Mouse (Mus musculus) intestine, embryonic 16.5 days (tissue): ENCODE data around the gene Prss36. TPM values are rescaled to one million over a fixed set of nuclear protein-coding genes. Genes with fewer than 3 reads are reported as not detected.

Source experiments
- ATAC-seq: fragments of 200-750 bp; cut with Nextera tagmentation; 2 replicates; pipeline ENCODE4 v1.8.0; 2017; ENCODE audit warnings: moderate TSS enrichment, moderate library complexity
- H3K27ac ChIP-seq: fragments of 300-500 bp; sonication (generic); 2 replicates; pipeline ENCODE4 v1.5.1; 2014; ENCODE audit warnings: mild to moderate bottlenecking, low read length
- H3K27me3 ChIP-seq: fragments of 300-500 bp; sonication (generic); replicated peaks from 2 replicates; pipeline ENCODE4 v1.6.1; 2014; ENCODE audit warnings: low read length, control low read depth, mixed read lengths; ENCODE audit not compliant: control insufficient read depth, insufficient read depth
- H3K36me3 ChIP-seq: fragments of 300-500 bp; sonication (generic); 2 replicates; pipeline ENCODE4 v1.6.1; 2014; ENCODE audit warnings: low read length, control low read depth; ENCODE audit not compliant: control insufficient read depth, insufficient read depth
- H3K4me1 ChIP-seq: fragments of 300-500 bp; sonication (generic); 2 replicates; pipeline ENCODE4 v1.6.1; 2014; ENCODE audit warnings: low read length, control low read depth, mixed read lengths; ENCODE audit not compliant: control insufficient read depth, insufficient read depth
- H3K4me2 ChIP-seq: fragments of 300-500 bp; sonication (generic); 2 replicates; pipeline ENCODE4 v1.6.1; 2014; ENCODE audit warnings: low read depth, low read length, control low read depth
- H3K4me3 ChIP-seq: fragments of 300-500 bp; sonication (generic); 2 replicates; pipeline ENCODE4 v1.5.1; 2014; ENCODE audit warnings: mild to moderate bottlenecking, low read length
- H3K9ac ChIP-seq: fragments of 300-500 bp; sonication (generic); 2 replicates; pipeline ENCODE4 v1.6.1; 2014; ENCODE audit warnings: low read depth, low read length
- H3K9me3 ChIP-seq: fragments of 300-500 bp; sonication (generic); 2 replicates; pipeline ENCODE4 v1.6.1; 2016; ENCODE audit warnings: low read length, control low read depth; ENCODE audit not compliant: control insufficient read depth
- WGBS: fragments of 180-500 bp; shearing (Covaris S2); extraction: QIAGEN DNeasy Blood & Tissue Kit; methylation state at CpG from one replicate; pipeline ENCODE4 v1.1.7; 2014; 5-methylcytosine and 5-hydroxymethylcytosine counted together
- polyA plus RNA-seq: library from polyadenylated mRNA; unstranded; fragments of >200 nt; fragmentation: Nextera tagmentation; extraction: Ambion mirVana; gene quantifications from 2 replicates; pipeline ENCODE4 v1.2.1, GENCODE M21; 2015

Gene Prss36
- polyA plus RNA-seq, 1 experiment from 2014 or later, result 9.6 TPM

DNA sequence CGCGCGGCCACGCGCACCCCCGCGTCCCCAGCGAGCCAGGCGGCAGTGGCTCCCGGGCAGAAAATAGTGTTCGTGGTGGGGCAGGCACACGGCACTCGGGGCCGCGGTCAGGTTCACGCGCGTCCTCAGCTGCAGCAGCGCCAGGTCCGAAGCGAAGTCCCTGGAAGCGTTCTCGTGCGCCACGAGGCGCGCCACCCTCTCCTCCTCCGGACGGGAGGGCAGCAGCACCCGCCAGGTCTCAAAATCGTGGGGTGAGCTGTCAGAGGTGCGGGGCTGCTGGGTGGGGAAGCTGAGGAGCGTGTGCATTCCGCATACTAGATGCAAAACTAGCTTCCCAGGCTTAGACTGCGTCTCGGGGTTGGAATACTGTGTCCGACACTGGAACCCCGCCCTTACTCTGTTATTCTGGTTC lies 10.8 kb downstream of the Prss36 start:
- H3K36me3 ChIP-seq, result no peaks in the 10 kb centered on the region
- H3K9me3 ChIP-seq, result no peaks in the 10 kb centered on the region
- H3K9ac ChIP-seq, result peak overlapping the region; percentile 89
- ATAC-seq, result peak; percentile 49
- peaks cover 42% of the 10 kb centered on the region for H3K4me1 ChIP-seq
- H3K27ac ChIP-seq, result peak overlapping the region; percentile 69
- H3K4me3 ChIP-seq, result peak overlapping the region; percentile 79
- H3K4me2 ChIP-seq, result peak overlapping the region; percentile 96
- no peaks in the 10 kb centered on the region for H3K27me3 ChIP-seq
- under 1% methylated on average over 38 of the region's 38 CpGs for WGBS

DNA sequence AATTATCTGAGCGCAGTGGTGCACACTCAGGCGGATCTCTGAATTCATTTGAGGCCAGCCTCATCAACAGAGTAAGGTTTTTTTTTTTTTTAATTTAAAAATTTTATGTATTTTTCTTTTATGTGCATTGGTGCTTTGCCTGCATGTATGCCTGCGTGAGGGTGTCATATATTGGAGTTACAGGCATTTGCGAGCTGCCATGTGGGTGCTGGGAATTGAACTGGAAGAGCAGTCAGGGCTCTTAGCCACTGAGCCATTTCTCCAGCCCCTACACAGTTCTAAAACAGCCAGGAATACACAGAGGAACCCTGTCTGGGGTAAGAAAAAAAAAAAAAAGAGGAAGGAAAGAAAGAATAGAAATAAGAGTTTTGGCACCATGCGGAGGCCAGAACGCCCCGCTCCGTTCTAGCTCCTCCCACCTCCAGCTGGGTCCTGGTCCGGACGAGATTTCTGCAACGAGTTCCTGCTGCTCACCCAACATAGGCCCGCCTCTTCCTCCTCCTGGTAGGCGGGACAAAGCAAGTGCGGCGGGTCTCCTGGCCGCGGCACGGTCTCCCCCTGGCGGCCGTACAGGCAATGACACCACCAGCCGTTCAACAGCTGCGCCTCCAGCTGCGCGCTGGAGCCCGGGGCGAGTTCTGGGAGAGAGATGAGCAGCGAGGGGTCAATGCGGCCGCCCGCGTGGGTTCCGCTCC lies 11.3 kb downstream of the Prss36 start:
- H3K36me3 ChIP-seq, result no peaks in the 10 kb centered on the region
- peak overlapping the region; percentile 89 for H3K9ac ChIP-seq
- ATAC-seq, result peak; percentile 93
- peak overlapping the region; percentile 79 for H3K4me3 ChIP-seq
- no peaks in the 10 kb centered on the region for H3K9me3 ChIP-seq
- no peaks in the 10 kb centered on the region for H3K27me3 ChIP-seq
- peak overlapping the region; percentile 96 for H3K4me2 ChIP-seq
- H3K4me1 ChIP-seq, result peaks cover 47% of the 10 kb centered on the region
- WGBS, result 6% methylated on average over 32 of the region's 32 CpGs
- H3K27ac ChIP-seq, result peak overlapping the region; percentile 69

DNA sequence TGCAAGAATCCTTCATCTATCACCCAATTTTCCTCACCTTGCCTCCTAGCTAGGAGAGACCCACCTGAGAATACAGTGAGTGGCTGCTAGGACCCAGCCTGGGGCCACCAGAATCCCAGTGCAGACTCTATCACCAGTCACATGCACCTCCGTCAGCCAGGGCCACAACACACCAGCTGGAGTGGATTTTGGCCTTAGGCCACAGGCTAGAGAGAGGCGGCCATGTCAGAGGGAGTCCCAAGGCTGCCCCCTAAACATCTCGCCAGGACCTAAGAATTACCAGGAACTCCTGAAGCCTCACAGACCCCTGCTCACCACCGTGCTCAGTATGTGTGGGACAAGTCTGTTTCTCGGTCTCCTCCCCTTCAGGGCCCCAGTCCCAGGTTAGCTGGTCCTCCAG lies 12.4 kb downstream of the Prss36 start:
- H3K27me3 ChIP-seq, result no peaks in the 10 kb centered on the region
- peaks cover 48% of the 10 kb centered on the region for H3K4me1 ChIP-seq
- no peaks in the 10 kb centered on the region for H3K9me3 ChIP-seq
- no peak overlapping the region for H3K4me3 ChIP-seq
- no peak for ATAC-seq
- no peaks in the 10 kb centered on the region for H3K36me3 ChIP-seq
- H3K9ac ChIP-seq, result peak overlapping the region; percentile 62
- H3K4me2 ChIP-seq, result no peak overlapping the region
- WGBS, result 80% methylated on average over 5 of the region's 5 CpGs
- no peak overlapping the region for H3K27ac ChIP-seq

DNA sequence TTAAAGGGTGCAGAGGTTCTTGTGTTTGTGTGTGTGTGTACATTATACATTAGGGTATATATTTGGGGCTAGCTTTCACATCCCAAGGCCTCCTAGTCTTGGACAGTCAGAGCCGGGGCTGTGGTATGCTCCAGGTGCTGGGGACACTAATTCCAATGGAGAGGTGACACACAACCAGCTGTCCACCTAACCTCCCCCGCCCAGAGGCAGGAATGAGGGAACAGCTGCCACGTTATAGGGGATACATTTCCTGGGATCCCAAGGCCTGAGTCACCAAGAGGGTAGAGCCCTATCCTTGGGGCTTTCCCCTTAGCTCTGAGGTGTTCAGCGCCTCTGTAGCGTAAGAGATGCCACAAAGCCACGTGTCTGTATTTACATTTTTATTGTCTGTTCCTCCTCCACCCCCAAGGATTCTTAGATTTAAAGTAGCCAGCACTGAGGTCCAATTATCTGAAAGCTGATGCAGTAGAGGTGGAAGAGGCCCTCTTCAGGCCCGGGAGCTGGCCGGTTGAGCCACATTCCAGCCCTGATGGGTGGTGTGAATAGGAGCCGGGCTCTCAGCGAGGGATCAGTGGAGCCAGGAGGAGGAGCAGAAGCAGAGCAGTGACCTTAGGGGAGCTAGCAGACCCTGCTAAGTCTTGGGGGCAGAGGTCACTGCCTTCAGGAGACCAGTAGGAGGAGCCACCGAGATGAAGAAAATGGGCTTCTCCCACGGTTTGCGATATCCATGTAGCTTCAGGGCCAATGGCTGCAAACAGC lies 14.1 kb downstream of the Prss36 start:
- H3K9ac ChIP-seq, result peak overlapping the region; percentile 57; the same call in 1 of the 2 replicates
- no peaks in the 10 kb centered on the region for H3K9me3 ChIP-seq
- no peak overlapping the region for H3K4me3 ChIP-seq
- peaks cover 48% of the 10 kb centered on the region for H3K4me1 ChIP-seq
- 20% methylated on average over 13 of the region's 13 CpGs for whole genome bisulfite sequencing
- ATAC-seq, result no peak
- H3K36me3 ChIP-seq, result no peaks in the 10 kb centered on the region
- H3K4me2 ChIP-seq, result peak overlapping the region; percentile 28
- H3K27ac ChIP-seq, result peak overlapping the region; percentile 80
- no peaks in the 10 kb centered on the region for H3K27me3 ChIP-seq

DNA sequence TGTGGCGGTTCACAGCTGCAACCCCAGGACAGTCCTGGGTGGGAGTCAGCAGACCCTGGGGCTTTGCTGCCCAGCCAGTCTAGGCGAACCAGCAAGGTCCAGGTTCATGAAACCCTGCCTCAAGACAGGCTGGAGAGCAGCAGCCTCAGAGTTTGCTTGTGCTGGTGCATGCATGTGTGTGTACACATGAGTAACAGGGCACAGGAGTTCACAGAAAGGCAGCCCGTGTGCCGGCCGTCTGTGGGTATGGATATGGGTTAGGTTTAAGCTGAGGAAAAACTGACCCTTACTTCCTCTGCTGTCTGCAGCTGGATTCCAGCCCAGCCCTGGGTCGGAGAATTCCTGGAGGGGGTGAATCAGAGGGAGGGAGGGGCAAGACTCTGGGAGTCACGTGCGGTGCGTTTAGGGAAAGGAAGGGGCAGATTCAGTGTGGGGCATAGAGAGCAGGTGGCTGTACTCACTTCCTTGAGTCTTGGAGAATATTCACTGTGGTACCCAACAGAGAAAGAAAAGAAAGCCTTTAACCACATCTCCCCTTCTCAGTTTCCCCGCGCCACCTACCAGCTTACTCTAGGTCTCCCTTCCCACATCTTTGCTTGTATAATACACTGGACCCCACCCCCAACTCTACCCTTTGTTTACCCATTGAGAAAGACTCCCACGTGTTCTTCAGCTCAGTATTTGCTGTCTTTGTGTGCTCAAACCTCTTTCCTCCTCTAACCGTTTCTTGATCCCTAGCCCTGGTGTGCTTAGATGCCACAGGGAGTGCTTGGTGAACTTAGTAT lies 15.0 kb downstream of the Prss36 start:
- Histone ChIP-seq H3K4me3 (peak overlapping the region; percentile 3; the same call in 1 of the 2 replicates), H3K27ac (peak overlapping the region; percentile 80), H3K4me1 (peaks cover 51% of the 10 kb centered on the region), H3K9me3 (no peaks in the 10 kb centered on the region), H3K9ac (peak overlapping the region; percentile 57), H3K36me3 (0 out of 2 replicates have a peak, but pooled peaks cover 2% of the 10 kb centered on the region), H3K27me3 (no peaks in the 10 kb centered on the region), H3K4me2 (peak overlapping the region; percentile 24; the same call in 1 of the 2 replicates)
- peak; percentile 12; the same call in 1 of the 2 replicates for ATAC-seq
- 24% methylated on average over 13 of the region's 13 CpGs for WGBS

DNA sequence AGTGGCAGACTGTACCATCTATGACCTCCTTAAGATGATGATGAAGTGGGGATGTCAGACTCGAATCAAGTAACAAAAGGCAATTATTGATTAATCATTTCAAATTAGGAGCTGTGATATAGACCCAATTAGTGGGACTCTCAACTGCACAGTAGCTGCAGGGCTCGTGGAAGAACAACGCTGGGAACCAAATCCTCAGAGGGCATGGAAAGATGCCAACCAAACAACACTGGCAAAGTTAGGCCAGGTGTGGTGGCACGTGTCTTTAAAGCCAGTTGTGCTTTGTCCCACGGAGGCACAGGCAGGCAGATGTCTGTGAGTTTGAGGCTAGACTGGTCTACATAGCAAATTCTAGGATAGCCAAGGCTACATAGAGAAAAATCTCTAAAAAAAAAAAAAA lies 15.9 kb downstream of the Prss36 start:
- Histone ChIP-seq H3K4me2 (peak overlapping the region; percentile 42), H3K4me3 (no peak overlapping the region), H3K9ac (no peak overlapping the region), H3K4me1 (peaks cover 47% of the 10 kb centered on the region), H3K36me3 (0 out of 2 replicates have a peak, but pooled peaks cover 3% of the 10 kb centered on the region), H3K9me3 (no peaks in the 10 kb centered on the region), H3K27me3 (no peaks in the 10 kb centered on the region), H3K27ac (peak overlapping the region; percentile 64; the same call in 1 of the 2 replicates)
- 72% methylated on average over 5 of the region's 5 CpGs for WGBS
- ATAC-seq, result no peak

DNA sequence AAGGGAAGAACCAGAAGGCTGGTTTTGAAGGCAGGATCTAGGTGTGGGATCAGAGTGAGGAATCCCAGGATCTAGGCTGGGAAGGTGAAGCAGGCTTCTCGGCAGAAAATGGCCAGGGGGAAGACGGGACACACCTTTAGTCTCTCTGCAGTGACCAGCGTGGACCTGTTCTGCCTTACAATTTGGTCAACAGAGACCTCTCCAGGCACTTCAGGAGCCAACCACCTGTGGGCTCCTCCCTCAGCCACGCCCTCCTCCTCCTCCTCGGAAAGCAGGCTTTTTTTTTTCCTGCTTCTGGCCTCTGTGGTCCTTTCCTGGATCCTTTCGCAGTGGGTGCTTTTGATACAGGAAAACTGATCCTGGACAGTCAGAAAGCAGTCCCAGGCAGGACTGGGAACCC lies 16.6 kb downstream of the Prss36 start, which contains the start of gene Prss8:
Gene Prss8, minus strand, starts transcription at position 182 of the 400 bp plus-strand sequence.
- Histone ChIP-seq H3K36me3 (0 out of 2 replicates have a peak, but pooled peaks cover 3% of the 10 kb centered on the region), H3K27me3 (no peaks in the 10 kb centered on the region), H3K27ac (peak within 1 kb of the TSS; percentile 83), H3K9ac (peak within 1 kb of the TSS; percentile 75), H3K9me3 (no peaks in the 10 kb centered on the region), H3K4me3 (peak within 1 kb of the TSS; percentile 57), H3K4me2 (peak within 1 kb of the TSS; percentile 42), H3K4me1 (peaks cover 47% of the 10 kb centered on the region)
- peak; percentile 39 for ATAC-seq
- 11% methylated on average over 6 of the region's 6 CpGs for WGBS

DNA sequence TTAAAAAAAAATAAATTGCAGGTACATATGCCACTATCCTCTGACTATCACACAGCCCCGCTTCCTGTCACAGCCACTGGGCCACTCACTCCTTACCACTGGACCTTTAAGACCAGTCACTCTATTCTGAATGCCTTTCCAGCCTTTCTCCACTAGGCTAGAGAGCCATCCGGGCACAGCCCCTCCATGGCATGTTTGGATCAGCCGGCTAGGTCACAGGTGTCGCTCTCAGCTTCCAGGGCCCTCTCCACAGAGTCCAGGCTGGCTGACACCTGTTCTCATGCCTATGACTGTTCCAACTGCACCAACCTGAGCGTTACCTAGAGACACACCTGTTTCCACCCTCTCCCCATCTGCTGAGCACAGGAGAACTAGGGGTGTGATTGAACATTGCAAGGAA lies 17.9 kb downstream of the Prss36 start:
- ATAC-seq, result peak; percentile 18; the same call in 1 of the 2 replicates
- peak overlapping the region; percentile 83 for H3K27ac ChIP-seq
- H3K36me3 ChIP-seq, result peaks cover 5% of the 10 kb centered on the region; the same call in 1 of the 2 replicates
- 33% methylated on average over 5 of the region's 5 CpGs for WGBS
- H3K27me3 ChIP-seq, result no peaks in the 10 kb centered on the region
- no peaks in the 10 kb centered on the region for H3K9me3 ChIP-seq
- peak overlapping the region; percentile 42 for H3K4me2 ChIP-seq
- H3K9ac ChIP-seq, result peak overlapping the region; percentile 75
- peak overlapping the region; percentile 57 for H3K4me3 ChIP-seq
- peaks cover 45% of the 10 kb centered on the region for H3K4me1 ChIP-seq
